Mouse (Mus musculus) right cerebral cortex, adult 18-20 months (tissue): ENCODE data around the gene Tes3-ps.

Source experiments
- DNase-seq: peaks from one replicate; pipeline ENCODE4 v3.0.0; 2022; ENCODE audit warnings: mixed read lengths

The Tes3-ps gene

GRCm38 (mm10) chr13:49492376-49493368, at the start of gene Tes3-ps:
Tes3-ps (plus strand) TSS chr13:49493318.
- no peak for DNase-seq

DNA sequence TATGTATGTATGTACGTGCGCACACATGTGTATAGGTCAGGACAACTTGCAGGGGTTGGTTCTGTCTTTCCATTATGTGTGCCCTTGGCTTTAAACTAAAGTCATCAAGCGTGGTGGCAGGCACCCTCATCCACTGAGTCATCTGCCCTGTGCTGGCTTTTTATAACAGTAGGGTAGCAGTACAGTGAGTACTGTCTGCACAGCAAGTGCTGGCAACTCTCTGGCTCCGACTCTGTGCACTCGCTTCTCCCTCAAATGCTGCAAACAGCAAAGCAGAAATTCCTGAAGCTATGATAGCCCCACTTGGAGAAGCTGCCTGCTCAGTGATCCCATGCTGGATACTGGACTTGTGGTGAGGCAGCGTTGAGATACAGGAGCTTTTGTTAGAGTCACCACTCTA, 48.7 kb upstream of the Tes3-ps start:
- DNase-seq: peak; percentile 50

GRCm38 (mm10) chr13:49449318-49449749, 43.8 kb upstream of the Tes3-ps start:
- DNase-seq: peak; percentile 82

DNA sequence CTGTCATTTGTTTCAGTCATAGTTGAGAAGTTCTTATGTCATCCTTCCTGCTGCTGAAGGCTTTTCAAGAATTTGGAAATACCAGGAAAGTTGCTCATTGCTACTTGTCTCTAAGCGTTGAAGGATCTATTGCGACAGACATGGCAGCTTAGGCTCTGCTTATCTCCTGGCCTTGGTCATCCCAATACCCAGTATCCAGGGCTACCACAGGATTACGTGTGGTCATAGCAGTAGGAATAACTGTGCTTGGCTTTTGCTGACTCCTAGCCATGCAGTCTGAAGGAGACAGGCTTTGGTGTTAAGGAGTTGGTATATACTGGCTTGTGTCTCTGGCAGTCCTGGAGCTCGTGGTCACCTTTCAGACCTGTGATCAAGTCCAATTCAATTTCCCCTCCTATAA, 32.8 kb upstream of the Tes3-ps start:
- DNase-seq: no peak

- no peak for DNase-seq
Measured at GRCm38 (mm10) chr13:49460692-49461414, 32.3 kb upstream of the Tes3-ps start.

DNA sequence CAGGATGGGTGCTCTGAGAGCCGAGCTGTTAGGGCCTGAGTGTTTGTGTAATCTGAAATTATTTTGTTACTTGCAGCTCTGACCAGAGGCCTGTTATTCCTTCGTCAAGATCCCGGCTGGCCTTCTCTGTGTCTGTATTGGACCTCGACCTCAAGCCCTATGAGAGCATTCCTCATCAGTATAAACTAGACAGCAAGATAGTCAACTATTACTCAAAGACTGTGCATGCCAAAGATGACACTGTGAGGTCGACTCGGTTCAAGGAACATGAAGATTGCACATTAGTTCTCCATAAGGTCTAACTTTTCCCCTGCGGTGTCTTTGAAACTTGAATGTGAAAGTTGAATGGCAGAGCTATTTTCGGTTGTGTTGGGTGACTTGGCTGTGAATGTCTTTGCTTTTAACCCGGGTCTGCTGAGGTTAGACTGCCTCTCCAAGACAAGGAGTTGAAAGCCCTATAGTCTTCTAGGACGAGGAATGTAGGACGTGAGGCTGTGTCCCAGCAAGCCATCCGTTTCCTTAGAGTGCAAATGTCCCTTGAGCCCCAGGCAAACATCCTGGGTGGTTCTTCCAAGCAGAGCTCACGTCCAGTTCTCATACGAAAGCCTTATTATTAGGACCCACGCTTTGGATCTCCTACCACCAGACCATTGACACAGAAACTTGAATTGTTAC, 31.5 kb upstream of the Tes3-ps start:
- no peak for DNase-seq

- DNase-seq: no peak
Measured at GRCm38 (mm10) chr13:49462921-49463320, 30.2 kb upstream of the Tes3-ps start.

- DNase-seq: no peak
Measured at GRCm38 (mm10) chr13:49465875-49466274, 27.2 kb upstream of the Tes3-ps start.

- DNase-seq: no peak
Measured at GRCm38 (mm10) chr13:49466393-49467075, 26.6 kb upstream of the Tes3-ps start.

DNA sequence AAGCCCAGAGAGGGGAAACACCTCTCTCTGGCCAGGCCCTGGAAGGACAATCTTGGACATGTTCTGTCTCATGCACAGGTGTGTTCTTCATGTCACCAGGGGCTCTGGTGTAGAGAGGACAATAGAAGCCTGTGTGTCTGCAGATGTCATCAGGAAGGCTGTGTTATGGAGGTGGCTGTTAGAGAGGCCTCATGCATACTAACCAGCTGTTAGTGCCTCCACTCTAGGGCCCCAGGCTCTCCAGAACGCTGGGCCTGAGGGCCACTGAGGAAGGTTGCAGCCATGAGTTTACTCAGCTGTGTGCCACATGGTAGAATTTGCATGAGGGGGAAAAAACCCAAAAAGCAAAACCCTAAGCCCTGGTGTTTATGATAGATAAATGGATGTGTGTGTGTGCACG, 25.5 kb upstream of the Tes3-ps start:
- DNase-seq: no peak

DNA sequence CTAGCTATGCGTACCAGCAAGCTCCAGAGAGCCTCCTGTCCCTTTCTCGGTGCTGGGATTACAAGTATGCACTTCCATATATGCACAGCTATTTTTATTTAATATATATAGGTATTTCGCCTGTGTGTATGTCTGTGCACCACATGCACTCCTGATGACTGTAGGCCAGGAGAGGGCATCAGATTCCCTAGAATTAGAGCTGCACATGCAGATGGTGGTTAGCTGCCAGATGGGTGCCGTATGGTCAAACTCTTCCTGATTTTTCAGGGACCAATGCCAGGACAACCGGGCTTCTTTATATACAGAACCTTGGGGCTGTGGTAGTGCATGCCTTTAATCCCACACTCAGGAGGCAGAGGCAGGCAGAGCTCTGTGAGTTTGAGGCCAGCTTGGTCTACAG, 24.1 kb upstream of the Tes3-ps start:
- no peak for DNase-seq

DNA sequence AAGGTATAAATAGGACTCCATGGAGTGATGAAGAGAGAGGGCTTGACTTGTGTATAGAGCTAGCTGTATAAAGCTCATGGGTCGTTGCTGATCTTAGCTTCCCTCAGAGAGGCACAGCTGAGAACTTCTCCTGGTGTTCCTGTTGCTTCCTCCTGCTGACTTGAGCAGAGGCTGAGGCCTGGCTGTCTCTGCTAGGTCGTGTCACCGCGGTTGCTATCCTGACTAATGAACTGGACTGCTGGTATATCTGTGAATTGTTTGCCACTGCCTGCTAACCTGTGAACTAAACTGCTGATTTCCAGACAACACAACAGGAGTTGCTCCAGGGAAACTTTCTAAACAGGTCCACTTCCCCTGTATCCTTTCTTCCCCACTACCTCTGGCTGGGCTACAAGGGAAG, 22.8 kb upstream of the Tes3-ps start:
- DNase-seq: no peak

DNA sequence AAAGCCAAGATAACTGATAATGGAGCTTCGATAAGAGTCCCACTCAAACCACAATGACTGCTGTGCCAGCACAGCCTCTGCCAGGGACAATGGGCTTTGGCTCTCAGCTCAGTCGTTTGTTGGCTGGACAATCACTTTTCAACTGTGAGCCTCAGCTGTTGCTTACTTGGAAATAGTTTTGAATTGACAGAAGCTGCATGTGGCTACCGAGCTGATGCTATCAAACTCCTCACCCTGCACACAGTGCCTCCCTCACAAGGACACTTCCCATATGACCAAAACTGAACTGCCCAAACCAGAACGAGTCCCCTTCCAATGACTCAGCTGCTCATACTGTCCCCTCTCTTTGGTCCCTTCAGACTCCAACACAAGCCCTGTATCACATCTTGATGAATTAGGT, 22.3 kb upstream of the Tes3-ps start:
- no peak for DNase-seq

DNA sequence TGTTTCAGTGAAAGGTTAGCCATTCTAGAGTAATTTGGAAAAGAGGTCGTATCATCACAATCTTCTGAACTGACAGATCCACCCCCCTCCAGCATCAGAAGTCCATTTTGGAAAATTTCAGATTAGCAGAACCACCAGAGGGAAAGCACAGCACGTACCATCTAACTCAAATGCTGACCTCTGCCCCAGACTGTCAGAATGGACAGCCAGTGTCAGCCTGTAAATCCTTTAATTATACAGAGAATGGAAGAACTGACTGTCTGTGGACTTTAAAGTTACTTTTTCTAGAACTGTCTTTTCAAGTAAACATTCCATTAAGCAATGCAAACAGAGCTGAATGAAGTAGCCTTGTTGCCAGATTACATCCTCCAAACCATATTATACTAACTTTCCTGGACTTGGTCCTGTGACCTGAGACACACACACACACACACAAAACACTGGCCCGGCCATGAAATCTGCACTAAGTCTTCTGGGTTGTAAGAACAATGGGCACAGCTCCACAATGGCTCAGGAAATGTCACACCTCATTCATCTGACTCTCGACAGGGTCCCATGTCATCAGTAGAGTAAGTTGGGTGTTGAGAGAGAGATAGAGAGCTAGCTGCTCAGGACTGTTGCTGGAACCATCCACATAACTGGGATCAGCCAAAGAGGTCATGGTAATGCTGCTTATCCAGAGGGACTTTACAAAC, 21.0 kb upstream of the Tes3-ps start:
- DNase-seq: no peak

DNA sequence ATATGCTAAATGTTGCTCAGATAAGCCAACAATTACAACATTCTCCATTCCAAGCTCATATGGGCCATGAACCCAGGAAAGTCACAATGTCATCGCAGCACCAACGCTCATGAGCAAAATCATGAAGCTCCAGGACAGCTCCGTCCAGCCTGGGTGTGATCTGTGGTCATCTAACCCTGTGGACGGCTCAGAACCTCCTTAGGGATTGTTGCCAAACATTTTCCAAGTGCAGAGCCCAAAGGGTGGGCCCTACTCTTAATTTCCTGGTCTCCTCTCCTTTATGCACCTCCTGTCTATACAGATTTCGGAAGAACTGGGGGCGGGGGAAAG, 20.5 kb upstream of the Tes3-ps start:
- no peak for DNase-seq

DNA sequence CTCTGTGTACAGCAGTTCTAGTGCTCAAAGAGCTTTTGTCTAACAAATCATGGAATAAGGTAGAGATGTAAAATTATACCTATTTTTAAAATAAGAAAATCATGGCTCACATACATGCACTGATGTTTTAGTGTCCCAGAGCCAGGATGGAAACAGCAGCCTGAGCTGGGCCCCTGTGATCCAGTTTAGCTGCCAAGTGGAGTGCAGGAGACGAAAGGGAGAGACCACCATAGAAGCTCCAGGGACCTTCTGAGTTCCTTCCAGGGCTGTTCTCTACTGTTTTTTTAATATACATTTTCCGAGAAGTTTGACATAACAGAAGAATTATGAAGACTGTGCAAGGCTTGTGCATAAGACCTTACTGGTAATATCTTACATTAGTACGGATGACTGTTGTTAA, 15.2 kb upstream of the Tes3-ps start:
- no peak for DNase-seq

DNA sequence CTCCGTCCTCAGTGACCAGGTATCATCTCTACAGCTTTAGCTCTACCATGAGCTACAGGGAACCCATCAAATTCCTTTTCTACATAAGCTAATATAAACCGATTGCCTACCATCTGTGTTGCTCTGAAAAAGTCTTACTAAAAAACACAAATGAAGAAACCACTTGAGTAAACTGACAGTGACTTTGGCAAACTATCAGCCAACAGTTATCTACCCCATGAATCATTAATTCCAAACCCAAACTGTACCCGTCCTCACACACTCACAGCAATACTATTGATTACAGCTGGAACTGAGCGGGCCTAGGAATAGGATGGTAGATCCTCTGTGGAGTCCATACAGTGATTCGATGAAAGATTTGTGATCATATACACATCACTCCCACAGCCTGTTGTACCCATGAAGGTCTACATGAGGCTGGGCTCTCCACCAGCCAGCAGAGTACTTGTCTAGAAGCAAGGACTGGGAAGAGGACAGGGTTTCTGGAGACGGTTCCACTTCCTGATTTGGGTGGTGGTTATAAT, 14.2 kb upstream of the Tes3-ps start:
- DNase-seq: no peak

DNA sequence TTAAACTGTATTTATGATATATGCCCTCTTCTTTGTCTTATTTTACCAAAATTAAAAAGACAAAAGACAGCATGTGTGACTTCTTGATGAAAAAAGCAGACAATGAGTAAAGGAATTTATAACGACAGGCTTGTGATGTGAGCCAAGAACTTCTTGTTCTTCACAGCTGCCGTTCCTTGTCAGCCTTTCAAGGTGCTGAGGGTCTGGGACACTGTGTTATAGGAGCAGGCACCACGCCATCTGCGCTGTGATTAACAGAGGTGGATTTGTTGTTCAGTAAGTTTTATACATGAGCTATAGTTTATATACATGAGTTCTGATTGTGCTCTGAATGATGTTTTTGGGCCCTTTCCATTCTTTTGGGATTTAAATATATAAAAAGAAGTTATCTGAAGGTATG, 13.7 kb upstream of the Tes3-ps start:
- no peak for DNase-seq

GRCm38 (mm10) chr13:49480057-49480456, 13.1 kb upstream of the Tes3-ps start:
- DNase-seq: peak; percentile 38

DNA sequence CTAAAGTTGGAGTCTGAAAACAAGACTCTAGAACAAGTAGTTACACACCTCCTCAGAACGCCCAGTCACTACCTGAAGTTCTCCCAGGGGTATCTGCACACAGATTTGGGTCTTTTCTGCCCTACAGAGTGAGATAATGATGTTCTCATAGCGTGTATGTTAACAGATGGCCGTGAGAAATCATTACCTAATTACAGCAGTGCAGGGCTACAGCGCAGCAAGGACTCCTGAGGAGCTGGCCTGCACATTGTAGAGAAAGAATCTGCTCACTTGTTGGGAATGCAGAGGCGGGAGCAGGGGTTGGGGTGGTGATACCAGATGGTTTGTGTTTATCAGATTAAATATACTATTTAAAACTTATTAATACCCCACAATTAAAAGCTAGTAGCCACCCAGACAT, 12.6 kb upstream of the Tes3-ps start:
- DNase-seq: no peak

DNA sequence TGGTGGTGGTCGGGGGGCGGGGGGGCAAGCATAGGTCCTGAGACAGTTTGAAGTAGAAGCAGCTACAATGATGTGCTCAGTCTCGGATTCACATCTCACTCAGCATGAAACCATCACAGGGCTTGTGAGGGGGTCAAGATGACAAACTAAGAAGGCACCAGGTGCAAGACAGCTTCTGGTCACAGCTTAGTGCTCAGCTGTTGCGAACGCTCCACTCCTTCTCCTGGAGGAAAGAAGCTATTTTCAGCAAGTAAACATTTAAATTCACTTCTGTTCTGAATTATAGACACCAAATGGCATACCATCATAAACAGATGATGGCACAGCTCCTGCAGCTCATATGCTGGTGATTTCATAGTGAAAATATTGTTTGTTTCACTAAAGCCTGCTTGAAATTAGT, 7.7 kb upstream of the Tes3-ps start:
- DNase-seq: no peak

- no peak for DNase-seq
Measured at GRCm38 (mm10) chr13:49504510-49504909, 11.4 kb downstream of the Tes3-ps start, which contains the start of gene Ecm2. Ecm2 (plus strand) TSS chr13:49504810.
